Mouse (Mus musculus) heart, embryonic 15.5 days (tissue): ENCODE data around the gene Adgrg1. TPM values are rescaled to one million over a fixed set of nuclear protein-coding genes. Genes with fewer than 3 reads are reported as not detected.

Source experiments
- ATAC-seq: fragments of 200-750 bp; cut with Nextera tagmentation; replicated peaks from 2 replicates; pipeline ENCODE4 v1.8.0; 2017; ENCODE audit warnings: low read depth, moderate TSS enrichment; ENCODE audit not compliant: insufficient number of reproducible peaks, insufficient read depth, low FRiP score
- H3K27ac ChIP-seq: fragments of 300-500 bp; sonication (generic); 2 replicates; pipeline ENCODE4 v1.5.1; 2015; ENCODE audit warnings: mild to moderate bottlenecking, inconsistent platforms
- H3K27me3 ChIP-seq: fragments of 300-500 bp; sonication (generic); 2 replicates; pipeline ENCODE4 v1.6.1; 2015; ENCODE audit warnings: inconsistent platforms
- H3K36me3 ChIP-seq: fragments of 300-500 bp; sonication (generic); 2 replicates; pipeline ENCODE4 v1.6.1; 2015; ENCODE audit warnings: mild to moderate bottlenecking, inconsistent platforms
- H3K4me1 ChIP-seq: fragments of 300-500 bp; sonication (generic); replicated peaks from 2 replicates; pipeline ENCODE4 v1.6.1; 2015; ENCODE audit warnings: inconsistent platforms
- H3K4me2 ChIP-seq: fragments of 300-500 bp; sonication (generic); 2 replicates; pipeline ENCODE4 v1.6.1; 2015; ENCODE audit warnings: inconsistent platforms, mild to moderate bottlenecking, moderate library complexity
- H3K4me3 ChIP-seq: fragments of 300-500 bp; sonication (generic); 2 replicates; pipeline ENCODE4 v1.5.1; 2015; ENCODE audit warnings: mild to moderate bottlenecking, inconsistent platforms
- H3K9ac ChIP-seq: fragments of 300-500 bp; sonication (generic); 2 replicates; pipeline ENCODE4 v1.6.1; 2015; ENCODE audit warnings: mild to moderate bottlenecking, inconsistent platforms
- H3K9me3 ChIP-seq: fragments of 300-500 bp; sonication (generic); replicated peaks from 2 replicates; pipeline ENCODE4 v1.6.1; 2016; ENCODE audit warnings: inconsistent platforms
- WGBS: fragments of 180-500 bp; shearing (Covaris S2); methylation state at CpG from one replicate; pipeline ENCODE4 v1.1.7; 2015; ENCODE audit warnings: mixed read lengths; 5-methylcytosine and 5-hydroxymethylcytosine counted together
- polyA plus RNA-seq: library from polyadenylated mRNA; unstranded; fragments of >200 nt; fragmentation: Nextera tagmentation; extraction: Ambion mirVana; gene quantifications from 2 replicates; pipeline ENCODE4 v1.2.1, GENCODE M21; 2015

Gene Adgrg1
- 4.6 and 21.3 TPM in 2 replicates for polyA plus RNA-seq

- Histone ChIP-seq H3K36me3 (no peaks in the 10 kb centered on the region), H3K9me3 (no peaks in the 10 kb centered on the region), H3K27me3 (0 out of 2 replicates have a peak, but pooled peaks cover 14% of the 10 kb centered on the region), H3K4me1 (peaks cover 22% of the 10 kb centered on the region), H3K27ac (no peak within 1 kb of the TSS), H3K4me2 (no peak within 1 kb of the TSS), H3K9ac (no peak within 1 kb of the TSS), H3K4me3 (no peak within 1 kb of the TSS)
- no peak for ATAC-seq
- WGBS: 40% methylated on average over 7 of the region's 7 CpGs
Observed at GRCm38 (mm10) chr8:94974467-94975165, at the start of gene Adgrg1. Gene Adgrg1 (plus strand): TSS chr8:94974751.

GRCm38 (mm10) chr8:94928227-94928626, 46.3 kb upstream of the Adgrg1 start:
- WGBS: 80% methylated on average over 3 of the region's 3 CpGs
- no peaks in the 10 kb centered on the region for H3K4me1 ChIP-seq
- ATAC-seq: no peak
- no peaks in the 10 kb centered on the region for H3K36me3 ChIP-seq
- no peak overlapping the region for H3K4me3 ChIP-seq
- no peaks in the 10 kb centered on the region for H3K9me3 ChIP-seq
- no peak overlapping the region for H3K27ac ChIP-seq
- H3K4me2 ChIP-seq: no peak overlapping the region
- H3K27me3 ChIP-seq: 0 out of 2 replicates have a peak, but pooled peaks cover 4% of the 10 kb centered on the region
- H3K9ac ChIP-seq: no peak overlapping the region

GRCm38 (mm10) chr8:94933918-94934317, 40.6 kb upstream of the Adgrg1 start:
- no peaks in the 10 kb centered on the region for H3K36me3 ChIP-seq
- no peak overlapping the region for H3K27ac ChIP-seq
- no peak overlapping the region for H3K4me2 ChIP-seq
- ATAC-seq: no peak
- 49% methylated on average over 5 of the region's 5 CpGs for WGBS
- H3K4me1 ChIP-seq: no peaks in the 10 kb centered on the region
- no peak overlapping the region for H3K9ac ChIP-seq
- no peaks in the 10 kb centered on the region for H3K9me3 ChIP-seq
- no peak overlapping the region for H3K4me3 ChIP-seq
- H3K27me3 ChIP-seq: peaks cover 3% of the 10 kb centered on the region; the same call in 1 of the 2 replicates

GRCm38 (mm10) chr8:94935172-94935571, 39.4 kb upstream of the Adgrg1 start:
- ATAC-seq: no peak
- Histone ChIP-seq H3K9me3 (no peaks in the 10 kb centered on the region), H3K9ac (no peak overlapping the region), H3K4me2 (no peak overlapping the region), H3K36me3 (no peaks in the 10 kb centered on the region), H3K4me3 (no peak overlapping the region), H3K27me3 (peaks cover 3% of the 10 kb centered on the region; the same call in 1 of the 2 replicates), H3K27ac (no peak overlapping the region), H3K4me1 (no peaks in the 10 kb centered on the region)
- WGBS: 75% methylated on average over 3 of the region's 3 CpGs

- no peak for ATAC-seq
- WGBS: 20% methylated on average over 6 of the region's 6 CpGs
- Histone ChIP-seq H3K4me1 (no peaks in the 10 kb centered on the region), H3K9me3 (no peaks in the 10 kb centered on the region), H3K27ac (no peak overlapping the region), H3K27me3 (peaks cover 15% of the 10 kb centered on the region), H3K4me3 (no peak overlapping the region), H3K9ac (no peak overlapping the region), H3K4me2 (no peak overlapping the region), H3K36me3 (no peaks in the 10 kb centered on the region)
Observed at GRCm38 (mm10) chr8:94942566-94942965, 32.0 kb upstream of the Adgrg1 start.

GRCm38 (mm10) chr8:94945185-94945584, 29.4 kb upstream of the Adgrg1 start:
- no peak overlapping the region for H3K27ac ChIP-seq
- ATAC-seq: no peak
- H3K9ac ChIP-seq: no peak overlapping the region
- H3K27me3 ChIP-seq: peaks cover 13% of the 10 kb centered on the region
- H3K4me3 ChIP-seq: no peak overlapping the region
- H3K4me2 ChIP-seq: no peak overlapping the region
- H3K9me3 ChIP-seq: no peaks in the 10 kb centered on the region
- WGBS: 52% methylated on average over 6 of the region's 6 CpGs
- no peaks in the 10 kb centered on the region for H3K36me3 ChIP-seq
- 0 out of 2 replicates have a peak, but pooled peaks cover 3% of the 10 kb centered on the region for H3K4me1 ChIP-seq

GRCm38 (mm10) chr8:94948421-94948820, 26.1 kb upstream of the Adgrg1 start:
- H3K4me2 ChIP-seq: no peak overlapping the region
- 72% methylated on average over 4 of the region's 4 CpGs for WGBS

GRCm38 (mm10) chr8:94949010-94949409, 25.5 kb upstream of the Adgrg1 start:
- H3K9ac ChIP-seq: no peak overlapping the region
- H3K27me3 ChIP-seq: peaks cover 5% of the 10 kb centered on the region
- ATAC-seq: no peak
- no peaks in the 10 kb centered on the region for H3K9me3 ChIP-seq
- H3K4me3 ChIP-seq: no peak overlapping the region
- 80% methylated on average over 4 of the region's 4 CpGs for WGBS
- no peak overlapping the region for H3K27ac ChIP-seq
- no peak overlapping the region for H3K4me2 ChIP-seq
- H3K4me1 ChIP-seq: peaks cover 10% of the 10 kb centered on the region
- no peaks in the 10 kb centered on the region for H3K36me3 ChIP-seq

More at GRCm38 (mm10) chr8:94948421-94948820, 26.1 kb upstream of the Adgrg1 start:
- ATAC-seq: no peak
- no peak overlapping the region for H3K27ac ChIP-seq
- H3K9me3 ChIP-seq: no peaks in the 10 kb centered on the region
- no peak overlapping the region for H3K9ac ChIP-seq
- H3K27me3 ChIP-seq: peaks cover 5% of the 10 kb centered on the region
- no peak overlapping the region for H3K4me3 ChIP-seq
- peaks cover 4% of the 10 kb centered on the region; the same call in 1 of the 2 replicates for H3K4me1 ChIP-seq
- H3K36me3 ChIP-seq: no peaks in the 10 kb centered on the region

- ATAC-seq: no peak
- no peaks in the 10 kb centered on the region for H3K36me3 ChIP-seq
- no peak overlapping the region for H3K4me3 ChIP-seq
- H3K9me3 ChIP-seq: no peaks in the 10 kb centered on the region
- no peak overlapping the region for H3K9ac ChIP-seq
- H3K4me1 ChIP-seq: peaks cover 20% of the 10 kb centered on the region
- peaks cover 5% of the 10 kb centered on the region for H3K27me3 ChIP-seq
- WGBS: 19% methylated on average over 4 of the region's 4 CpGs
- no peak overlapping the region for H3K4me2 ChIP-seq
- H3K27ac ChIP-seq: no peak overlapping the region
Observed at GRCm38 (mm10) chr8:94950046-94950445, 24.5 kb upstream of the Adgrg1 start.

GRCm38 (mm10) chr8:94950458-94950857, 24.1 kb upstream of the Adgrg1 start:
- no peak overlapping the region for H3K4me3 ChIP-seq
- H3K36me3 ChIP-seq: no peaks in the 10 kb centered on the region
- peaks cover 2% of the 10 kb centered on the region for H3K27me3 ChIP-seq
- 78% methylated on average over 5 of the region's 5 CpGs for WGBS
- peaks cover 23% of the 10 kb centered on the region for H3K4me1 ChIP-seq
- no peaks in the 10 kb centered on the region for H3K9me3 ChIP-seq
- no peak overlapping the region for H3K4me2 ChIP-seq
- H3K9ac ChIP-seq: no peak overlapping the region
- ATAC-seq: no peak
- H3K27ac ChIP-seq: no peak overlapping the region

- Histone ChIP-seq H3K4me2 (no peak overlapping the region), H3K9ac (no peak overlapping the region), H3K4me1 (peaks cover 27% of the 10 kb centered on the region), H3K36me3 (no peaks in the 10 kb centered on the region), H3K9me3 (no peaks in the 10 kb centered on the region), H3K27me3 (no peaks in the 10 kb centered on the region), H3K27ac (no peak overlapping the region), H3K4me3 (no peak overlapping the region)
- WGBS: 60% methylated on average over 5 of the region's 5 CpGs
- ATAC-seq: no peak
Observed at GRCm38 (mm10) chr8:94952086-94952485, 22.5 kb upstream of the Adgrg1 start.
